Mouse (Mus musculus): ENCODE measurements around the gene Ppp2r1b.

Gene Ppp2r1b

GRCm38 (mm10) chr9:50873210-50873609 lies 28.1 kb downstream of the Ppp2r1b start:
- DNase-seq = no peak

DNA sequence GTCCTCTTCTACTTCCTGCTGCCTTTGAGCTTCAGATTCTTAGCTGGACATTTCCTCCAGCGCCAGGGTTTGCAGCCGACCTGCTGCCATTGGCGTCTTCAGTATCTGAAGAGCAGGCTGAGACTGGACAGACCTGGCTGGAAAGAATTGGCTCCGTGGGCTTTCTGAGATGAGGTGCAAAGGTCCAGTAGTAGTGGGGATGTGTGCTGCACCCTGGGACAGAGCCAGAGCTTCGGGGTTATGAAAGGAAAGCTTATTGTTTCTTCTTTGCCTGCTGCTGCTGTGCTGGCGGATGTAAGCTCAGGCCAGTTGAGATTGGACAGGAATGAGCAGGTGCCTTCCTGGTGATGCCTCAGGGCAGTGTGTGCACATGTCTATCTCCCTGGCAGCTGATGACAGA lies 28.9 kb downstream of the Ppp2r1b start:
- DNase-seq = no peak

DNA sequence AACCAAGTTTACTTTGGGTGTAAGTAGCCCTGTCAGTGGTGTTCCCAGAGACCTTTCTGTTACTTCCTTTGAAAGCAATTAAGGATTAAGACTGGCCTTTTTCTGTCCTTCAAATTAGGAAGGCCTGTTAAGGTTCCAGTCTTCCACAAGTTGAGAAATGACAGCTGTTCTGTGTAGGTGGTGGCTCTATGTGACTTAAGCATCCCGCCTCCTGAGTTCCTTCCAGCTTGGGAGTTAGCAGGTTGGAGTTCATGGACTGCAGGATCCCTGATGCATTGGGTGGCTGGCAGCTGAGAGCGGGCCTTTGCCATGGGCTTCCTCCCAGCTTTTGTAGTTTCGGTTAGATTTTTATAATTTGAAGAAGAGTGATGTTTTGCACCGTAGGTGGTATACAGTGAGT lies 30.4 kb downstream of the Ppp2r1b start:
- DNase-seq = no peak

DNA sequence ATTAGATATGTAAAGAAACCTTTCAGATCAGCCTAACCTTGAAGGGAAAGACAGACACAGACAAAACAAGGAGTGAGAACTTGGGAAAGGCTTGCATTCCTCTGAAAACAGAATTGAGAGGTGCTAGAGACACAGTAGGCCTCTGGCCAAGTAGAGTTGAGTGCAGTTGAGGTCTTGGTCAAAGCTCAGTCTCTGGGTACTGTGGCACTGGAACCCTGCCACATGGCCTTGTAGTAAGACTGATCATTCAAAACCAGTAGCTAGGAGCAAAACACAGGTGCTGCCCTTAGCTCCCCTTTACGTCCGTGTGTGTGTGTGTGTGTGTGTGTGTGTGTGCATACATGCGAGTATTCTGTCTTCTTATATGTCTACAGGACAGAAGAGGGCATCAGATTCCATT lies 31.2 kb downstream of the Ppp2r1b start:
- DNase-seq = no peak

DNA sequence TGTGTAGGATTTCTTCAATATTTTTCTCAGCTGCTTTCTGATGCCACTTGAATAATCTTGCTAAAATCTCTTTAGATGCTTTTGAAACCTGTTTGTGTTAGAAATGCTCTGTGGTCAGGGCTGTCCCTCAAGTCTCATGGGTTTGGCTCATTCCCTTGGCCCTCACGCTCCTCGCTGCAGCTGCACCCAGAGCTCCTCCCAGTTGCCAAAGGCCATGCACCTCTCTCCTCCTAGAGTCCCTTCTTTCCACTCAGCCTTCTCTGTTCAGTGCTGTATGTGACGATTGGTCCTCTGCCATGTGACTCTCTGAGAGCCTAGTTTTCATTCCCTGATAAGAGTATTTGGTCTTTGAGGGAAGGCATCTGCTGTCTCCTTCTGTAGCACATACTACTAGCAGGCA lies 32.3 kb downstream of the Ppp2r1b start:
- DNase-seq = no peak

- DNase-seq = no peak
Observed at GRCm38 (mm10) chr9:50882183-50882582, 37.1 kb downstream of the Ppp2r1b start.

DNA sequence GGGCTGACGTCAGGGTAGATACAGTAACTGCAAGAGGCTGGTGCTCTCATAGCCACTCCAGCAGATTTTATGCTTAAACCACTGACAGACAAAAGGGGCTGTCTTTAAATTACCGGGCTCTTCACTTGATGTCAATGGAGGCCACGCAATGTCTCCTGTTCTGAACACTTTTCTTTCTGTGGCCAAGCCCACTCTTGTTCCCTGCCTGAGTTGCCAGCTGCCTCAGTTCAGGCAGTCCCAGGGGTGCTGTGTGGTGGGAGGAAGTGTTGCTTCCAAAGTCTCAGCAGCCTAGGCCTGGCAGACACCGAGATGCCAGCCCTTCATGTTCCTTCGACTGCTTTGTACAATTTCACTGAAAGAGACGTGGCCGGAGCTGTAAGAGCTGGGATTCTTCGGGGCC lies 39.0 kb downstream of the Ppp2r1b start:
- no peak for DNase-seq

DNA sequence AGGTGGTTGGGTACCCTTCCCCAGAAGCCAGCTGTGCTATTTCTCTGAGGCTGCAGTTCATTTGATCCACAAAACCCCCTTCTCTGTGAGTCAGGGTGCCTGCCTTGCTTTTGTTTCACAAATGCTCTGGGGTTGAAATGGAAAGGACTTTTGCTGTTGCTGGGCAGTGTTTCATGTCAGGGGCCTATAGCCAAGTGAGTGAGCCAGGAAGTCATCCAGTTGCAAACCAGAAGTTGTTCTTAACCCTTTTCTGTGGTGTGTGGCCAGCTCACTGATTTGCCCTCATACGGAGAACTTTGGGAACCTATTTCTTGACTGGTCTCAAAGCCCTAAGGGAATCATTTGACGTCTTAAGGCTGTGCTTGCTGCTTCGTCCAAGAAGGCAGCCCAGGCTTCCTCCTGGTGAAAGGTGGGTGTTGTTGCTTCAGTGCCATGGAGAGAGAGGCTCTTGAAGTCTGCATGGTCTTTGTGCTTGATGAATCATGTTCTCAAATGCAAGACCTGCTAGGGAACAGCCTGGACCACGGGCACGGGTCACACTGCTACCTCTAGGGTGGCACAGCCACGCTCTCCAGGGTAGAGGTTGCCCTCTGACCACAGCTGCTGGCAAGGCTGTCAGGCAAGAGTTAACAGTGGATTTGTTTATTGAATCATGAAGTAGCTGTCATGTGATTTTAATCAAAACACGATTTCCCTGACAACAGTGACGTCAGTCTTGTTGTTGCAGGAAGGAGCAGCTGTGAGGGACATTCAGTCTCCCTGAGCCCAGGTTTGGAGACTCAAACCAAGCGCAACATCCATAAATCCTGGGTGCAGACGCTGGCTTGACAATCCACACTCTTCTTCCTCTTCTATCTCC lies 39.9 kb downstream of the Ppp2r1b start:
- no peak for DNase-seq

- DNase-seq = no peak
Observed at GRCm38 (mm10) chr9:50885600-50885987, 40.5 kb downstream of the Ppp2r1b start.

DNA sequence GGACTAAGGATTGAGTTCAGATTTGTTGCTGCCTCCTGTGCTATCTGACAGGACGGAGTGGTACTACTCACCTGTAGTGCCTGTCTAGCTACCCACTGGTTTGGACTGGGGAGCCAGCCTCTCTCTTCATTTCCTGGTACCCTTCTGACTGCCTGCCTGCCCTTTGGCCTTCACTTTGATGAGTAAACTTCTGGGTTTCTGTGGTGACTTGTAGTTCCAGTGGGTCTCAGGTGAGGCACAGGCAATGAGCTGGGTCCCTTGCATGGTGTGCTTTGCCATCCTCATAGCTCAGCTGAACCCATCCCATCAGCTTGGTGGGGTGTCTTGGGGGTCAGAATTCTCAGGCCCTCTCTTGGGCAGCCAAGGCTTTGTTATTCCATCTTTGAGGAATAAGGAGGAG lies 41.8 kb downstream of the Ppp2r1b start:
- no peak for DNase-seq

DNA sequence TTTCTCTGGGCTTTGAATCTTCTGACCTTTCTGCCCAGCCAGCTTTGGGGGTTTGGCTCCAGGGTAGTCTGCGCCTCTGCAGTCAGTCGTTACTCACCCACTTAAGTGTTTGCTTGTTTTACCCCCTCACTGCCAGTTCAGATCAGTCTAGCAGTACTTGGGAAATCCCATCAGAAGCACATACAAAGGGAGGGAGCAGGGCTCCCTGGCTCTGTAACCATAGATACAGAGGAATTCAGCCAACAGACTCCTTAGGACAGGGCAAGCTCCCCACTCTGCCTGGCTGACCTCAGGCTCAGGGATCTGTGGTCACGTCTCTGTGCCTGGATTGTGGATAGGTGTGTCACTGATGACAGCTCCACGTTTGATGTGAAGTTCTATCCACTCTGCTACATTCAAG lies 42.2 kb downstream of the Ppp2r1b start:
- no peak for DNase-seq

- DNase-seq = no peak
Observed at GRCm38 (mm10) chr9:50889211-50889610, 44.1 kb downstream of the Ppp2r1b start.

DNA sequence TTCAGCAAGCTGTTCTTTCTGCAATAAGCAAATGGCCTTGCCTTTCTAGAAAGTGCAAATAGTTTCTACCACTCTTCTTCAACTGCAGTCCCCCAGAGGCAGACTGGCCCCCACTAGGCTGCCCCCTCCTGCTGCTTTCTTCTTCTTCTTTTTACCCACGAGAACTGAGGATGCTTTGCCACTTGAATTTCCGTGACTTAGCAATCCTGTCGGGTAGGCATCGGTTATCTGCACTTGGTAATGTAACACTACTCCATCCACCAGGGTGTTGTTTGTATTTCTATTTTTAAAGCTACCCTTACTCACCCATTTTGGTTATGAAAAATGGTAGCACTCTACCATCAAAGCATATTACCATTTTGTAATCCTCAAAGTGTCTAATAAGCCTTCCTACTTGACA lies 44.9 kb downstream of the Ppp2r1b start:
- DNase-seq = no peak

- no peak for DNase-seq
Observed at GRCm38 (mm10) chr9:50890494-50891090, 45.5 kb downstream of the Ppp2r1b start.

GRCm38 (mm10) chr9:50893665-50894064 lies 48.6 kb downstream of the Ppp2r1b start:
- no peak for DNase-seq

GRCm38 (mm10) chr9:50900026-50900920 lies 55.2 kb downstream of the Ppp2r1b start:
- DNase-seq = no peak

GRCm38 (mm10) chr9:50904196-50904847 lies 59.2 kb downstream of the Ppp2r1b start:
- DNase-seq = no peak

DNA sequence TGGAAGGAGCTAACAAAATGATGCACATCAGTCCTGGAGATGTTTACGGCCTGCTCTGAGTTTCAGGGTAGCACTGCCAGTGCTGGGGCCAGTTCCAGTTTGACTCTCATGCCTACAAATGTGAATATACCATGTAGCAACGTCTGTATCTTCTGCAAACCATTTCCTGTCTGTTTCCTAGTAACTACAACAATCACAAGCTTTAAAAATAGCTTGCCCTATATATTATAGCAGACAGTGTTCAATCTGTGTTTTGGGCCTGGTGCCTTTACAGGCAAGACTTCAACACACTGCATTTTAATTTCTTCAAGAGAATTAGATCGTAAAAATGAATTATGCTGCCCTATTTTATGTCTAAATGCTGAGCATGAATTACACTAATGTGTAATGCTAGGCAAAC lies 60.2 kb downstream of the Ppp2r1b start:
- no peak for DNase-seq

GRCm38 (mm10) chr9:50911861-50912515 lies 66.9 kb downstream of the Ppp2r1b start:
- DNase-seq = no peak

DNA sequence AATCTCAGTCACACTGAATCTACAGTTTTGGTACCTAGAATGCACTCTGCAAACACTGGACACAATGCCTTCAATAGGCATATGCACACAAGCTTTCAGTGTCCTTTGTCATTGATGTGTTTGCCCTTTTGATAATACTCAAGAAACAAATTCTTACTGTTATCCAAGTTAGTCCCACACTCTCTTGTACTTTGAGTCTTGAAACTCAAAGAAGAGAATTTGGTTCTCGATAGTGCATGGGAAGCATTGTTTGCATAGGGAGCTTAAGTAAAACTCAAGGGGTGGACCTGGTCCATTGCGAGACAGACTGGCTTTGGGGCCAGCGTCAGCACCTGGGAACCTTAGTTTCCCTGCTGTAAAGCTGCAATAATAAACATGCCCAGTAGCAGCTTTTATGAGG lies 73.0 kb downstream of the Ppp2r1b start:
- no peak for DNase-seq

- DNase-seq = no peak
Observed at GRCm38 (mm10) chr9:50919554-50919953, 74.5 kb downstream of the Ppp2r1b start.

Measured in thymus, postnatal 36 days (tissue).